Mouse (Mus musculus) embryonic facial prominence, embryonic 15.5 days (tissue): ENCODE measurements around the gene Mast4. TPM values are rescaled to one million over a fixed set of nuclear protein-coding genes. Genes with fewer than 3 reads are reported as not detected.

Source experiments
- ATAC-seq: fragments of 200-750 bp; cut with Nextera tagmentation; 2 replicates; pipeline ENCODE4 v1.8.0; 2017; ENCODE audit warnings: low read depth, moderate TSS enrichment; ENCODE audit not compliant: insufficient number of reproducible peaks, low FRiP score, low TSS enrichment
- H3K27ac ChIP-seq: fragments of 300-500 bp; sonication (generic); replicated peaks from 2 replicates; pipeline ENCODE4 v1.5.1; 2015; ENCODE audit warnings: mild to moderate bottlenecking, inconsistent platforms
- H3K27me3 ChIP-seq: fragments of 300-500 bp; sonication (generic); 2 replicates; pipeline ENCODE4 v1.6.1; 2015; ENCODE audit warnings: inconsistent platforms
- H3K36me3 ChIP-seq: fragments of 300-500 bp; sonication (generic); 2 replicates; pipeline ENCODE4 v1.6.1; 2015; ENCODE audit warnings: mild to moderate bottlenecking, inconsistent platforms
- H3K4me1 ChIP-seq: fragments of 300-500 bp; sonication (generic); 2 replicates; pipeline ENCODE4 v1.6.1; 2015; ENCODE audit warnings: inconsistent platforms
- H3K4me2 ChIP-seq: fragments of 300-500 bp; sonication (generic); replicated peaks from 2 replicates; pipeline ENCODE4 v1.6.1; 2015; ENCODE audit warnings: mild to moderate bottlenecking, inconsistent platforms
- H3K4me3 ChIP-seq: fragments of 300-500 bp; sonication (generic); replicated peaks from 2 replicates; pipeline ENCODE4 v1.5.1; 2015; ENCODE audit warnings: mild to moderate bottlenecking, inconsistent platforms
- H3K9ac ChIP-seq: fragments of 300-500 bp; sonication (generic); 2 replicates; pipeline ENCODE4 v1.6.1; 2015; ENCODE audit warnings: inconsistent platforms
- H3K9me3 ChIP-seq: fragments of 300-500 bp; sonication (generic); replicated peaks from 2 replicates; pipeline ENCODE4 v1.6.1; 2016; ENCODE audit warnings: inconsistent platforms
- WGBS: fragments of 180-500 bp; shearing (Covaris S2); methylation state at CpG from one replicate; pipeline ENCODE4 v1.1.7; 2015; 5-methylcytosine and 5-hydroxymethylcytosine counted together
- polyA plus RNA-seq: library from polyadenylated mRNA; unstranded; fragments of >200 nt; fragmentation: Nextera tagmentation; extraction: Ambion mirVana; gene quantifications from 2 replicates; pipeline ENCODE4 v1.2.1, GENCODE M21; 2015

Gene Mast4
- polyA plus RNA-seq, 1 experiment from 2014 or later, result 30.2 TPM

GRCm38 (mm10) chr13:103262061-103262460 lies 72.2 kb downstream of the Mast4 start:
- Histone ChIP-seq H3K9me3 (no peaks in the 10 kb centered on the region), H3K4me2 (no peak overlapping the region), H3K4me3 (no peak overlapping the region), H3K36me3 (no peaks in the 10 kb centered on the region), H3K27ac (no peak overlapping the region), H3K4me1 (no peaks in the 10 kb centered on the region), H3K27me3 (no peaks in the 10 kb centered on the region), H3K9ac (no peak overlapping the region)
- 77% methylated on average over 3 of the region's 3 CpGs for WGBS
- ATAC-seq, result no peak

- Histone ChIP-seq H3K4me1 (no peaks in the 10 kb centered on the region), H3K9me3 (no peaks in the 10 kb centered on the region), H3K27ac (no peak overlapping the region), H3K4me3 (no peak overlapping the region), H3K4me2 (no peak overlapping the region), H3K9ac (no peak overlapping the region), H3K36me3 (no peaks in the 10 kb centered on the region), H3K27me3 (no peaks in the 10 kb centered on the region)
- 66% methylated on average over 3 of the region's 3 CpGs for WGBS
- ATAC-seq, result no peak
Measured at GRCm38 (mm10) chr13:103260414-103260813, 73.9 kb downstream of the Mast4 start.

GRCm38 (mm10) chr13:103258106-103258505 lies 76.2 kb downstream of the Mast4 start:
- Histone ChIP-seq H3K9me3 (no peaks in the 10 kb centered on the region), H3K36me3 (no peaks in the 10 kb centered on the region), H3K4me3 (no peak overlapping the region), H3K27ac (no peak overlapping the region), H3K4me1 (no peaks in the 10 kb centered on the region), H3K4me2 (no peak overlapping the region), H3K27me3 (no peaks in the 10 kb centered on the region), H3K9ac (no peak overlapping the region)
- 66% methylated on average over 3 of the region's 3 CpGs for WGBS
- no peak for ATAC-seq

- 62% methylated on average over 3 of the region's 3 CpGs for WGBS
- Histone ChIP-seq H3K4me3 (no peak overlapping the region), H3K36me3 (no peaks in the 10 kb centered on the region), H3K9me3 (no peaks in the 10 kb centered on the region), H3K4me2 (no peak overlapping the region), H3K9ac (no peak overlapping the region), H3K27me3 (no peaks in the 10 kb centered on the region), H3K27ac (no peak overlapping the region), H3K4me1 (no peaks in the 10 kb centered on the region)
- ATAC-seq, result no peak
Measured at GRCm38 (mm10) chr13:103254861-103255260, 79.4 kb downstream of the Mast4 start.

GRCm38 (mm10) chr13:103253077-103253476 lies 81.2 kb downstream of the Mast4 start:
- H3K9me3 ChIP-seq, result no peaks in the 10 kb centered on the region
- H3K4me3 ChIP-seq, result no peak overlapping the region
- H3K36me3 ChIP-seq, result no peaks in the 10 kb centered on the region
- no peak overlapping the region for H3K9ac ChIP-seq
- ATAC-seq, result no peak
- H3K4me1 ChIP-seq, result no peaks in the 10 kb centered on the region
- no peak overlapping the region for H3K27ac ChIP-seq
- H3K4me2 ChIP-seq, result no peak overlapping the region
- H3K27me3 ChIP-seq, result no peaks in the 10 kb centered on the region; the same call in 1 of the 2 replicates
- 89% methylated on average over 6 of the region's 6 CpGs for WGBS

GRCm38 (mm10) chr13:103248102-103249054 lies 85.9 kb downstream of the Mast4 start:
- no peak for ATAC-seq
- Histone ChIP-seq H3K4me3 (no peak overlapping the region), H3K4me1 (no peaks in the 10 kb centered on the region), H3K9me3 (no peaks in the 10 kb centered on the region), H3K9ac (no peak overlapping the region), H3K27me3 (no peaks in the 10 kb centered on the region; the same call in 1 of the 2 replicates), H3K36me3 (no peaks in the 10 kb centered on the region), H3K27ac (no peak overlapping the region), H3K4me2 (no peak overlapping the region)
- 42% methylated on average over 14 of the region's 14 CpGs for WGBS

- Histone ChIP-seq H3K4me3 (no peak overlapping the region), H3K27me3 (no peaks in the 10 kb centered on the region; the same call in 1 of the 2 replicates), H3K9ac (no peak overlapping the region), H3K27ac (no peak overlapping the region), H3K36me3 (no peaks in the 10 kb centered on the region), H3K9me3 (no peaks in the 10 kb centered on the region), H3K4me2 (no peak overlapping the region), H3K4me1 (no peaks in the 10 kb centered on the region)
- WGBS, result 82% methylated on average over 5 of the region's 5 CpGs
- ATAC-seq, result no peak
Measured at GRCm38 (mm10) chr13:103246973-103247718, 87.2 kb downstream of the Mast4 start.

- Histone ChIP-seq H3K4me3 (no peak overlapping the region), H3K4me2 (no peak overlapping the region), H3K27ac (no peak overlapping the region), H3K9me3 (no peaks in the 10 kb centered on the region), H3K4me1 (no peaks in the 10 kb centered on the region), H3K36me3 (no peaks in the 10 kb centered on the region), H3K27me3 (no peaks in the 10 kb centered on the region; the same call in 1 of the 2 replicates), H3K9ac (no peak overlapping the region)
- ATAC-seq, result no peak
- WGBS, result 68% methylated on average over 5 of the region's 5 CpGs
Measured at GRCm38 (mm10) chr13:103245431-103245830, 88.9 kb downstream of the Mast4 start.

- Histone ChIP-seq H3K9me3 (no peaks in the 10 kb centered on the region), H3K36me3 (no peaks in the 10 kb centered on the region), H3K4me3 (no peak overlapping the region), H3K4me2 (no peak overlapping the region), H3K4me1 (no peaks in the 10 kb centered on the region), H3K27ac (no peak overlapping the region), H3K27me3 (no peaks in the 10 kb centered on the region), H3K9ac (no peak overlapping the region)
- WGBS, result 66% methylated on average over 4 of the region's 4 CpGs
- no peak for ATAC-seq
Measured at GRCm38 (mm10) chr13:103244053-103244452, 90.2 kb downstream of the Mast4 start.

- H3K4me3 ChIP-seq, result no peak overlapping the region
- H3K27me3 ChIP-seq, result no peaks in the 10 kb centered on the region
- no peaks in the 10 kb centered on the region for H3K4me1 ChIP-seq
- H3K4me2 ChIP-seq, result no peak overlapping the region
- H3K9me3 ChIP-seq, result no peaks in the 10 kb centered on the region
- no peak overlapping the region for H3K9ac ChIP-seq
- H3K27ac ChIP-seq, result no peak overlapping the region
- no peak for ATAC-seq
- 87% methylated on average over 4 of the region's 4 CpGs for WGBS
- no peaks in the 10 kb centered on the region for H3K36me3 ChIP-seq
Measured at GRCm38 (mm10) chr13:103241092-103241491, 93.2 kb downstream of the Mast4 start.

GRCm38 (mm10) chr13:103239654-103240053 lies 94.6 kb downstream of the Mast4 start:
- Histone ChIP-seq H3K36me3 (no peaks in the 10 kb centered on the region), H3K4me1 (no peaks in the 10 kb centered on the region)
- WGBS, result 88% methylated on average over 8 of the region's 8 CpGs

More at GRCm38 (mm10) chr13:103239654-103240053, 94.6 kb downstream of the Mast4 start:
- no peak for ATAC-seq
- no peak overlapping the region for H3K4me2 ChIP-seq
- H3K9ac ChIP-seq, result no peak overlapping the region
- no peaks in the 10 kb centered on the region for H3K27me3 ChIP-seq
- H3K4me3 ChIP-seq, result no peak overlapping the region
- H3K9me3 ChIP-seq, result no peaks in the 10 kb centered on the region
- no peak overlapping the region for H3K27ac ChIP-seq
